Mouse (Mus musculus) testis, adult 2 months (tissue): ENCODE results near the gene Gcnt7.

Experiments
- CTCF ChIP-seq: fragments of 200-500 bp; IDR thresholded peaks from 2 replicates; pipeline ENCODE4 v1.5.1; 2012; ENCODE audit warnings: low read depth, mild to moderate bottlenecking, inconsistent platforms, low read length, moderate library complexity; ENCODE audit not compliant: control insufficient read depth, insufficient read depth, insufficient replicate concordance
- POLR2A ChIP-seq: fragments of 200-500 bp; IDR thresholded peaks from 2 replicates; pipeline ENCODE4 v1.6.1; 2012; ENCODE audit warnings: low read depth, mild to moderate bottlenecking, inconsistent platforms, low read length, moderate library complexity; ENCODE audit not compliant: control insufficient read depth

DNA sequence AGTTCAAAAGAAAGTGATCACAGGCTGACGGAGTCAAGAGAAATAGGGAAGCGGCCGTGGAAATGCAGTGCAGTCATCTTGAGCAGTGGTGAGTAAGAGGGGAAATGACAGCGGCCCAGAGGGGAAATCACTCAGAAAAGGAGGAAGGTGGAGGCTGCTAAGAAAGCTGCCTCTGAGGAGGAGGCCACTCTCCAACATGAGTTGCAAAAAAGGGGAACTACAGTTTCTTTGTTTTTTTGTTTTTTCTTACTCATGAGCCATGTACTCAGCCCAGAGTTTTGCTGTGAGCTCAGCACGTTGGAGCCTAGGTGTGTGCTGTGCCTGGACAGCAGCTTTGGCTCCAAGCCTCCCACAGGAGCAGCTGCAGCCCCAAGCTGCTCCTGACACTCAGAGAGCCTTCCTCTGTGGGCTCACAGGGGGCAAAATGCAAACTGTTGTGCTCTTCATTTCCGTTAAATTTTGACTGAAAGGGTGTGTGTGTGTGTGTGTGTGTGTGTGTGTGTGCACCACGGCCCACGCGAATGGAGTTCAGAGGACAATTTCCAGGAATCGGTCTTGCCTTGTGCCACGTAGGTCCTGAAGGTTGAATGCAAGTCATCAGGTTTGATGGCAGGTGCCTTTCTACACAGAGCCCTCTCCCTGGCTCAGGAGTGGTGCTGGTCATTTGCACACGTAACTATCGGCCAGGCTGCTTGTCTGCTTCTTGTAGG, 57.1 kb downstream of the Gcnt7 start:
- TF ChIP-seq CTCF = no peak
- TF ChIP-seq POLR2A = no peak
